Mouse (Mus musculus) forebrain, embryonic 11.5 days (tissue): ENCODE results near the gene Specc1l. TPM values are rescaled to one million over a fixed set of nuclear protein-coding genes. Genes with fewer than 3 reads are reported as not detected.

Experiments
- ATAC-seq: fragments of 200-750 bp; cut with Nextera tagmentation; replicated peaks from 2 replicates; pipeline ENCODE4 v1.8.0; 2017; ENCODE audit warnings: moderate TSS enrichment; ENCODE audit not compliant: low FRiP score
- DNase-seq: peaks from one replicate; pipeline ENCODE4 v3.0.0-alpha.2; 2017; ENCODE audit warnings: low spot score
- H3K27ac ChIP-seq: fragments of 300-500 bp; sonication (generic); 2 replicates; pipeline ENCODE4 v1.5.1; 2014; ENCODE audit warnings: low read depth, low read length
- H3K27me3 ChIP-seq: fragments of 300-500 bp; sonication (generic); 2 replicates; pipeline ENCODE4 v1.6.1; 2014; ENCODE audit warnings: mild to moderate bottlenecking, low read length, mixed read lengths; ENCODE audit not compliant: control insufficient read depth, insufficient read depth
- H3K36me3 ChIP-seq: fragments of 300-500 bp; sonication (generic); 2 replicates; pipeline ENCODE4 v1.6.1; 2014; ENCODE audit warnings: mild to moderate bottlenecking, low read length, moderate library complexity, mixed read lengths; ENCODE audit not compliant: control insufficient read depth, insufficient read depth
- H3K4me1 ChIP-seq: fragments of 300-500 bp; sonication (generic); replicated peaks from 2 replicates; pipeline ENCODE4 v1.6.1; 2014; ENCODE audit warnings: low read length, mixed read lengths; ENCODE audit not compliant: control insufficient read depth, insufficient read depth
- H3K4me2 ChIP-seq: fragments of 300-500 bp; sonication (generic); 2 replicates; pipeline ENCODE4 v1.6.1; 2014; ENCODE audit warnings: low read depth, mild to moderate bottlenecking, low read length, moderate library complexity, mixed read lengths; ENCODE audit not compliant: severe bottlenecking
- H3K4me3 ChIP-seq: fragments of 300-500 bp; sonication (generic); 2 replicates; pipeline ENCODE4 v1.5.1; 2014; ENCODE audit warnings: low read depth, low read length
- H3K9ac ChIP-seq: fragments of 300-500 bp; sonication (generic); 2 replicates; pipeline ENCODE4 v1.6.1; 2014; ENCODE audit warnings: low read length
- H3K9me3 ChIP-seq: fragments of 300-500 bp; sonication (generic); 2 replicates; pipeline ENCODE4 v1.6.1; 2016; ENCODE audit warnings: low read length, mixed read lengths; ENCODE audit not compliant: control insufficient read depth
- WGBS: fragments of 180-500 bp; shearing (Covaris S2); extraction: QIAGEN DNeasy Blood & Tissue Kit; methylation state at CpG from one replicate; pipeline ENCODE4 v1.1.7; 2014; 5-methylcytosine and 5-hydroxymethylcytosine counted together
- polyA plus RNA-seq: library from polyadenylated mRNA; unstranded; fragments of >200 nt; fragmentation: Nextera tagmentation; extraction: Ambion mirVana; gene quantifications from 2 replicates; pipeline ENCODE4 v1.2.1, GENCODE M21; 2014

Gene Specc1l
- polyA plus RNA-seq, 1 experiment from 2014 or later: 29.0 TPM

- Histone ChIP-seq H3K36me3 (no peaks in the 10 kb centered on the region), H3K4me2 (peak overlapping the region; percentile 53), H3K27me3 (peaks cover 14% of the 10 kb centered on the region), H3K9me3 (no peaks in the 10 kb centered on the region), H3K4me3 (peak overlapping the region; percentile 39), H3K27ac (no peak overlapping the region), H3K4me1 (peaks cover 3% of the 10 kb centered on the region; the same call in 1 of the 2 replicates), H3K9ac (peak overlapping the region; percentile 48)
- peak; percentile 68 for ATAC-seq
- peak; percentile 87 for DNase-seq
- 1% methylated on average over 81 of the region's 81 CpGs for WGBS
Measured at GRCm38 (mm10) chr10:75316908-75317761, 105.3 kb downstream of the Specc1l start.

- Histone ChIP-seq H3K4me2 (no peak overlapping the region), H3K9ac (no peak overlapping the region), H3K4me3 (no peak overlapping the region), H3K27me3 (peaks cover 14% of the 10 kb centered on the region), H3K36me3 (no peaks in the 10 kb centered on the region), H3K4me1 (peaks cover 3% of the 10 kb centered on the region; the same call in 1 of the 2 replicates), H3K9me3 (no peaks in the 10 kb centered on the region), H3K27ac (no peak overlapping the region)
- WGBS: 86% methylated on average over 6 of the region's 6 CpGs
- DNase-seq (no peak), ATAC-seq (no peak)
Measured at GRCm38 (mm10) chr10:75318206-75318605, 106.3 kb downstream of the Specc1l start.

GRCm38 (mm10) chr10:75320321-75320720 lies 108.4 kb downstream of the Specc1l start:
- H3K27ac ChIP-seq: no peak overlapping the region
- ATAC-seq: no peak
- H3K9me3 ChIP-seq: no peaks in the 10 kb centered on the region
- no peak overlapping the region for H3K9ac ChIP-seq
- no peaks in the 10 kb centered on the region for H3K36me3 ChIP-seq
- no peak overlapping the region for H3K4me3 ChIP-seq
- H3K4me1 ChIP-seq: peaks cover 3% of the 10 kb centered on the region; the same call in 1 of the 2 replicates
- WGBS: 69% methylated on average over 4 of the region's 4 CpGs
- H3K4me2 ChIP-seq: no peak overlapping the region
- no peak for DNase-seq
- H3K27me3 ChIP-seq: peaks cover 14% of the 10 kb centered on the region

- H3K27me3 ChIP-seq: peaks cover 5% of the 10 kb centered on the region
- no peak overlapping the region for H3K27ac ChIP-seq
- no peak overlapping the region for H3K4me3 ChIP-seq
- H3K4me1 ChIP-seq: no peaks in the 10 kb centered on the region
- no peak overlapping the region for H3K4me2 ChIP-seq
- ATAC-seq (no peak), DNase-seq (no peak)
- H3K9me3 ChIP-seq: no peaks in the 10 kb centered on the region
- H3K36me3 ChIP-seq: no peaks in the 10 kb centered on the region
- H3K9ac ChIP-seq: no peak overlapping the region; the same call in 1 of the 2 replicates
- WGBS: 55% methylated on average over 6 of the region's 6 CpGs
Measured at GRCm38 (mm10) chr10:75322966-75323365, 111.1 kb downstream of the Specc1l start.

GRCm38 (mm10) chr10:75323986-75324385 lies 112.1 kb downstream of the Specc1l start:
- no peak overlapping the region for H3K9ac ChIP-seq
- H3K9me3 ChIP-seq: no peaks in the 10 kb centered on the region
- H3K4me1 ChIP-seq: no peaks in the 10 kb centered on the region
- WGBS: 88% methylated on average over 8 of the region's 8 CpGs
- H3K27ac ChIP-seq: no peak overlapping the region
- ATAC-seq (no peak), DNase-seq (no peak)
- no peak overlapping the region for H3K4me3 ChIP-seq
- no peaks in the 10 kb centered on the region for H3K27me3 ChIP-seq
- H3K4me2 ChIP-seq: no peak overlapping the region
- H3K36me3 ChIP-seq: no peaks in the 10 kb centered on the region

- no peak for ATAC-seq
- H3K9ac ChIP-seq: no peak overlapping the region
Measured at GRCm38 (mm10) chr10:75324391-75324790, 112.5 kb downstream of the Specc1l start.

GRCm38 (mm10) chr10:75325821-75326220 lies 113.9 kb downstream of the Specc1l start:
- Histone ChIP-seq H3K36me3 (no peaks in the 10 kb centered on the region), H3K4me3 (no peak overlapping the region), H3K27me3 (no peaks in the 10 kb centered on the region), H3K9me3 (no peaks in the 10 kb centered on the region), H3K4me1 (no peaks in the 10 kb centered on the region), H3K9ac (no peak overlapping the region), H3K27ac (no peak overlapping the region), H3K4me2 (no peak overlapping the region)
- DNase-seq (no peak), ATAC-seq (no peak)
- 96% methylated on average over 23 of the region's 23 CpGs for WGBS

More at GRCm38 (mm10) chr10:75324391-75324790, 112.5 kb downstream of the Specc1l start:
- no peaks in the 10 kb centered on the region for H3K9me3 ChIP-seq
- H3K36me3 ChIP-seq: no peaks in the 10 kb centered on the region
- H3K4me2 ChIP-seq: no peak overlapping the region
- no peak for DNase-seq
- no peak overlapping the region for H3K27ac ChIP-seq
- H3K4me1 ChIP-seq: no peaks in the 10 kb centered on the region
- 70% methylated on average over 10 of the region's 10 CpGs for WGBS
- no peaks in the 10 kb centered on the region for H3K27me3 ChIP-seq
- no peak overlapping the region for H3K4me3 ChIP-seq

- 88% methylated on average over 3 of the region's 3 CpGs for whole genome bisulfite sequencing
- H3K36me3 ChIP-seq: no peaks in the 10 kb centered on the region
- H3K4me1 ChIP-seq: no peaks in the 10 kb centered on the region
- ATAC-seq (no peak), DNase-seq (no peak)
- no peak overlapping the region for H3K27ac ChIP-seq
- H3K9me3 ChIP-seq: no peaks in the 10 kb centered on the region
- H3K4me2 ChIP-seq: no peak overlapping the region
- no peak overlapping the region for H3K9ac ChIP-seq
- H3K4me3 ChIP-seq: no peak overlapping the region
- H3K27me3 ChIP-seq: no peaks in the 10 kb centered on the region
Measured at GRCm38 (mm10) chr10:75326553-75326952, 114.7 kb downstream of the Specc1l start.

- ATAC-seq (no peak), DNase-seq (no peak)
- Histone ChIP-seq H3K4me3 (no peak overlapping the region), H3K4me2 (no peak overlapping the region), H3K27ac (no peak overlapping the region), H3K4me1 (no peaks in the 10 kb centered on the region), H3K9ac (no peak overlapping the region), H3K36me3 (no peaks in the 10 kb centered on the region), H3K27me3 (no peaks in the 10 kb centered on the region), H3K9me3 (no peaks in the 10 kb centered on the region)
- 86% methylated on average over 11 of the region's 11 CpGs for WGBS
Measured at GRCm38 (mm10) chr10:75327081-75327480, 115.2 kb downstream of the Specc1l start.
